Mouse (Mus musculus): ENCODE data around the gene Fstl4. TPM values are rescaled to one million over a fixed set of nuclear protein-coding genes. Genes with fewer than 3 reads are reported as not detected.

Fstl4 gene
- polyA plus RNA-seq, 1 experiment = not detected

DNA sequence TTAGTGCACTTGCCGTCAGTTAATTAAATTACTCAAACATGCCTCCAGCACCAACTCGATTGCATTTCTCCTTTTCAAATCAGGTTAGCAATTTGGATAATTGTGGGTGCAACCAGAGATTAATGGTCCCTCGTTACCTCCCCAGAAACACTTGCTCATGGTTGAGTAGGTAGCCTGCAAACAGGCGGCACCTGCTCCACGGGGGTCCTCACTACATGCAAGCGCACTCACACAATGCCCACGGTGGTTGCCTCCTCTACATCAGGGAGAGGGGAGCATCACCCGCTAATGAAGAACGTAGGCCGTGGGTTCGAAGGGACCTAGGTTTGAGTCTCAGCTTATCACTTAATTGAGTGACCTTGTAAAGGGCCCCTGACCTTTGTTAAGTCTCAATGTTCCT, 371.9 kb downstream of the Fstl4 start:
- TF ChIP-seq POLR2A (IDR thresholded peaks at IDR 0.05; ENCODE audit: borderline replicate concordance, low read depth, low read length) (no peak), CTCF (IDR thresholded peaks at IDR 0.05; ENCODE audit: low read depth, low read length) (no peak)
- H3K4me1 ChIP-seq (ENCODE audit: control insufficient read depth, insufficient read depth, low read length) = no peaks in the 10 kb centered on the region
- no peak overlapping the region for H3K27ac ChIP-seq (ENCODE audit: insufficient read depth, low read depth, low read length)
- no peak overlapping the region for H3K4me3 ChIP-seq (ENCODE audit: insufficient read depth, low read length)

DNA sequence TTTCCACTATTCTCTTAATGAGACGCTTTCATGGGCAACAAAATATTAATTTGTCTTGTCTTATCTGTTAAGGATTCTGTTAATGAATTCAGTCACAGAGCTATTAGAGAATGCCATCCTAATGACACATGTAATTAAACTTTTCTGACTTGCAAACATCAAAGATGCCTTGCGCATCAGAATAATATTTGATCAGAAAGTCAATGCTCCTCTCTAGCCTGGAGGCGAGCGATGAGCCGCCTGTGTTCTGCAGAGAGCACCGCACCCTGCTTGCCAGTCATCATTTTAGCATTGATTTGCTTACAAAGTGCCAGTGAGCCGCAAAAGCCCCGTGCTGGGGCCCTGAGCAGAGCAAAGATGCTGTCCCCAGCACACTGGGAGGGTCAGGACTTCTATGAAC, 372.9 kb downstream of the Fstl4 start:
- Histone ChIP-seq H3K4me3 (ENCODE audit: insufficient read depth, low read length) (no peak overlapping the region), H3K27ac (ENCODE audit: insufficient read depth, low read depth, low read length) (no peak overlapping the region), H3K4me1 (ENCODE audit: control insufficient read depth, insufficient read depth, low read length) (no peaks in the 10 kb centered on the region)
- no peak for TF ChIP-seq POLR2A (IDR thresholded peaks at IDR 0.05; ENCODE audit: borderline replicate concordance, low read depth, low read length)

DNA sequence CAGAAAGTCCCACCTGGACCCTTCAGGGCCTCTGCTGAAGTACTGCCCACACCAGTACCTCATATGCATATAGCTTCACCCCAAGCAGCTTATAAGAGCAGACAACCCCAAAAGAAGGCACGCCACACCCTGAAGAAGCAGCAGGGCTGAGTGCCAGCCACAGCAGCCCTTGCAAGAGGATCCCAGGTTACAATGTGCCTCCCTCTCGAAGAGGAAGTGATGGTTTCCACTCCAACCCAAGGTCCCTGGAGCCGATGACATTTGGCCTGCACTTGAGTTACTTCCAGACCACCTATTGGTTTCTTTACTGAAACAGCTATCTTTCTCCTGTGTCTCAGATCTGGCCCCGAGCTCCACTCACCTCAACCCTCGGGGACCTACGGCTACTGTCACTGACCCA, 373.8 kb downstream of the Fstl4 start:
- no peak overlapping the region for H3K4me3 ChIP-seq (ENCODE audit: insufficient read depth, low read length)
- H3K27ac ChIP-seq (ENCODE audit: insufficient read depth, low read depth, low read length) = no peak overlapping the region
- no peaks in the 10 kb centered on the region for H3K4me1 ChIP-seq (ENCODE audit: control insufficient read depth, insufficient read depth, low read length)
- TF ChIP-seq POLR2A (IDR thresholded peaks at IDR 0.05; ENCODE audit: borderline replicate concordance, low read depth, low read length) (no peak), CTCF (IDR thresholded peaks at IDR 0.05; ENCODE audit: low read depth, low read length) (no peak)

DNA sequence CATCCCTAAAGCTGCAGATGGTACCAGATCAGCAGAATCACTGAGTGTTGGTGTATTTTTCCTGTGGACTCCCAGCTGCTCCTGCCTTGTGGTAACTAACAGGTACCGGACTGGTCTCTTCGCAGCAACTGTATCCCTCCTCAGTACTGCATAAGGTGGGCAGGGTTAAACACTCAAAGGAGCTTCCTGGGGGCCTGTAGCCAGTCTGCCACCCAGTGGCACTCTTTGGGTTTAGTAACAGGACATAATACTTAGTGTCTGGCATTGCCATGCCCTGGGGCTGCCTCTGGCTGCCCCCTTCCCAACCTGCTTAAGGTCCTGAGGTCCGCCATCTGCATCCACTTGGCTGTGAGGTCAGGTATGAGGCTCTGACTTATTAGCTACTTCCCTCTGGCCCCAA, 375.2 kb downstream of the Fstl4 start:
- no peaks in the 10 kb centered on the region for H3K4me1 ChIP-seq (ENCODE audit: control insufficient read depth, insufficient read depth, low read length)
- no peak overlapping the region for H3K27ac ChIP-seq (ENCODE audit: insufficient read depth, low read depth, low read length)
- TF ChIP-seq CTCF (IDR thresholded peaks at IDR 0.05; ENCODE audit: low read depth, low read length) (no peak), POLR2A (IDR thresholded peaks at IDR 0.05; ENCODE audit: borderline replicate concordance, low read depth, low read length) (no peak)
- no peak overlapping the region for H3K4me3 ChIP-seq (ENCODE audit: insufficient read depth, low read length)

DNA sequence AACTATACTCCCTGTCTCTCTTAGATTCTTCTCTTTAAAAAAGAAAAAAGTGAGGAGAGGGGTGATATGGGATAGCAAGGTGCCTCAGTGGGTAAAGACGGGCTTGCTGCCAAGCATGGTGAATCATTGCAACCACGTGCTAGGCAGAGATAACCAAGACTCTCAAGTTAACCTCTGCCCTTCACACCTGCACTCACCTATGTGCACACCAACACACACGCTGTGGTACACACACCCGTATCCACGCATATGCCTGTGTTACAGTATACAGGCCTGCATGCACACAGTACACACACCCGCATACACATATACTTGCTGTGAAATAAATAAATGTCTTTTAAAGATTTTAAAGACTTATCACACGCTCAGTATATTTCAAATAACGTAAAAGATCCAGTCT, 375.8 kb downstream of the Fstl4 start:
- Histone ChIP-seq H3K4me3 (ENCODE audit: insufficient read depth, low read length) (no peak overlapping the region), H3K4me1 (ENCODE audit: control insufficient read depth, insufficient read depth, low read length) (no peaks in the 10 kb centered on the region), H3K27ac (ENCODE audit: insufficient read depth, low read depth, low read length) (no peak overlapping the region)
- TF ChIP-seq POLR2A (IDR thresholded peaks at IDR 0.05; ENCODE audit: borderline replicate concordance, low read depth, low read length) (no peak), CTCF (IDR thresholded peaks at IDR 0.05; ENCODE audit: low read depth, low read length) (no peak)

DNA sequence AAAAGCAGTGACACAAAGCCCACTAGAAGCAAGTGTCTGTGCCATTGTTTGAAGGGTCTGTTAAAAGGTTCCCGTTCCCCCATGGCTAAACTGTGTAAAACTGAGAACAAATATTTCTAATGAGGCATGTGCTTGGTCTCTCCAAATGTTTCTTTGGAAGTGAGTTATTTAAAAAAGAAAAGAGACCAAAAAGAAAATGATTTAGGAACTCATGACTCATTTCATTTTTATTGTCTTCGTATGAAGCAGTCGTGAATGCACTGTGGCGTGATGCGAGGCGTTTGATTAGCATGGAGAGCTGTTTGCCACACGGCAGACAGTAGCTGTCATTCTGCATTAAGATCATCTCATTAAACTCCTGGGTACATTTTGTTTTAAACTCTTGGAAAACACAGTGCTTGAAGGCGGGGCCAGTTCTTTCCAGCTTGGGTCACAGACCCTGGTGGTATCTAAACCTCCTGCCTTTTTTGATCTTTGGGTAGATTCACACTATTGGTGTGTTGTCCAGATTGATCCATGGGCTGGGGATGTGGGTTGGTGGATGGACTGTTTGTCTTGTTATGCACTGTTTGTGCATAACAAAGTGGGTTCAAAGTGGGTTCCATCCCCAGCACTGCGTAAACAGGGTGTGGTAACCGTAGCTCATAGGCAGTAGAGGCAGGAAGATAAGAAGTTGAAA, 376.4 kb downstream of the Fstl4 start:
- Histone ChIP-seq H3K27ac (ENCODE audit: insufficient read depth, low read depth, low read length) (no peak overlapping the region), H3K4me3 (ENCODE audit: insufficient read depth, low read length) (no peak overlapping the region), H3K4me1 (ENCODE audit: control insufficient read depth, insufficient read depth, low read length) (no peaks in the 10 kb centered on the region)
- no peak for TF ChIP-seq POLR2A (IDR thresholded peaks at IDR 0.05; ENCODE audit: borderline replicate concordance, low read depth, low read length)
- no peak for TF ChIP-seq CTCF (IDR thresholded peaks at IDR 0.05; ENCODE audit: low read depth, low read length)

DNA sequence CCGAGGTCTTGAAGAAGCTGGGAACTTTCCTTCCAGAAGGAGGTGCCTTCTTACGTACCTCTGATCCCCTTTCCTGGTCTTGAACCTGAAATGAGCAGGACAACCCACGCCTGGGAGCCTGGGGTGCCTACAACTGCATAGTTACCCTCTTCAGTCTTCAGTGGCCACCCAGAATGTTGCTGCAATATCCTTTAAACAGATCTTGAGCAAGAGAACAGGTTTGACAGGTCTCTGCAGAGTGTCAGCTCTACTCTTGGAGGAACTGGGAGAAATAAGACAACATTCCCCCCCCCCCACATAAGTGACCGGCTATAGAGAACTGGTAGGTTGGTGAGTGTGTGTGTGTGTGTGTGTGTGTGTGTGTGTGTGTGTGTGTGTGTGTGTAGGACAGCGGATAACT, 379.1 kb downstream of the Fstl4 start:
- TF ChIP-seq CTCF (IDR thresholded peaks at IDR 0.05; ENCODE audit: low read depth, low read length) = no peak
- no peak for TF ChIP-seq POLR2A (IDR thresholded peaks at IDR 0.05; ENCODE audit: borderline replicate concordance, low read depth, low read length)
- Histone ChIP-seq H3K27ac (ENCODE audit: insufficient read depth, low read depth, low read length) (no peak overlapping the region), H3K4me1 (ENCODE audit: control insufficient read depth, insufficient read depth, low read length) (no peaks in the 10 kb centered on the region), H3K4me3 (ENCODE audit: insufficient read depth, low read length) (no peak overlapping the region)

DNA sequence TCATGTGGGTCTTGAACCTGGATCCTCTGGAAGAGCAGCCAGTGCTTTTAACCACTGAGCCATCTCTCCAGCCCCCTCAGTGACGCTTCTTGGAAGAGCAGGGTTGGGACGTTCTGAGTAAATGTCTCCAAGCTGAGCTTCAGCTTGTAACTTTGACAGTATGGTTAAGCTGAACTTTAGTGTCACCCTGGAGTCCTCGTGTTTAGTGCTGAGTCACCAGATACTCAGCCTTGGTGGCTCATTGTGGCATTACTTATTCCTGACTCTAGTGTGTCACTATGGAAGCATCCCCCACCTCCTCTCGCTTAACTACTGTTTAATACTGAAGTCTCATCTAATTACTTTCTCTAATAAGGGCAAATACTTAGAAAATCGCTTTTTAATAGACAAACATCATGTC, 380.1 kb downstream of the Fstl4 start:
- Histone ChIP-seq H3K4me1 (ENCODE audit: control insufficient read depth, insufficient read depth, low read length) (no peaks in the 10 kb centered on the region), H3K27ac (ENCODE audit: insufficient read depth, low read depth, low read length) (no peak overlapping the region), H3K4me3 (ENCODE audit: insufficient read depth, low read length) (no peak overlapping the region)
- no peak for TF ChIP-seq POLR2A (IDR thresholded peaks at IDR 0.05; ENCODE audit: borderline replicate concordance, low read depth, low read length)
- no peak for TF ChIP-seq CTCF (IDR thresholded peaks at IDR 0.05; ENCODE audit: low read depth, low read length)

DNA sequence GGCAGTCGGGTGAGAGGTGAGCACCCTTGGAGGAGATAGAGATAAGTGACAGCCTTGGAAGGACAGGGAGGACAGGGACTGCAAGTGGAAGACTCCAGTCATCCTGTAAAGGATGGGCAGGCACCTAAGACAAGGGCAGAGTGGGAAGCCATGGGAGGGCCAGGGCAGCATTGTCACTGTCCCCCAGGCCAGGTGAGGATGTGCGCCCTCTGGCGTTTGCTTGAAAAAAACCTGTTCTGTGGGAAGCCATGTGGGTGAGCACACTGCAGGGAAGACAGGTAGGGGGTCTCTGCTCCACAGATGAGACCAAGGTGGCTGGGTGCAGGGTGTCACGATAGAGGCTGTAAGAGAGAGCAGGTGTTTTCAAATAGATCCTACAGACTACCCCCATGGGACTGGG, 381.9 kb downstream of the Fstl4 start:
- no peaks in the 10 kb centered on the region for H3K4me1 ChIP-seq (ENCODE audit: control insufficient read depth, insufficient read depth, low read length)
- TF ChIP-seq CTCF (IDR thresholded peaks at IDR 0.05; ENCODE audit: low read depth, low read length) = peak; percentile 55
- no peak for TF ChIP-seq POLR2A (IDR thresholded peaks at IDR 0.05; ENCODE audit: borderline replicate concordance, low read depth, low read length)
- no peak overlapping the region for H3K27ac ChIP-seq (ENCODE audit: insufficient read depth, low read depth, low read length)
- no peak overlapping the region for H3K4me3 ChIP-seq (ENCODE audit: insufficient read depth, low read length)

DNA sequence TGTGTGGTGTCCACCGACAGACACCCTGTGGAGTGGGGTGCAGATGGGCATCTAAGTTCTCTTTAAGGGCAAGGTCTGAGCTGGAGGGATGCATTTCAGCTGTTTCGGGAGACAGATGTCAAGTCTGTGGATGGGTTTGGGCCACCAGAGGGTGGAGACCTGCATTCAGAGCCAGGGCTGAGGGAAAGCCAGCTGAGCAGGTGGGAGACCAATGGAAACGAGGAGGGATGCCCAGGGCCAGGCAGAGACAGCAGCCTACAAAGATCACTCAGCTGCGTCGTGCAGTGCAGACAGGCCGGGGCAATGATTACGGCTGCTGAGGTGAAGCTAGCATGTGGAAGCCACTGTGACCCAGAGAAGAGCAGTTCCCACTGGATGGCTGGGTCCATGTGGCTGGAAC, 392.0 kb downstream of the Fstl4 start:
- Histone ChIP-seq H3K4me3 (ENCODE audit: insufficient read depth, low read length) (no peak overlapping the region), H3K4me1 (ENCODE audit: control insufficient read depth, insufficient read depth, low read length) (no peaks in the 10 kb centered on the region), H3K27ac (ENCODE audit: insufficient read depth, low read depth, low read length) (no peak overlapping the region)
- no peak for TF ChIP-seq CTCF (IDR thresholded peaks at IDR 0.05; ENCODE audit: low read depth, low read length)
- TF ChIP-seq POLR2A (IDR thresholded peaks at IDR 0.05; ENCODE audit: borderline replicate concordance, low read depth, low read length) = no peak
